Mouse (Mus musculus) embryonic facial prominence, embryonic 13.5 days (tissue): ENCODE data around the gene Prkx. TPM values are rescaled to one million over a fixed set of nuclear protein-coding genes. Genes with fewer than 3 reads are reported as not detected.

Experiments used
- ATAC-seq: fragments of 200-750 bp; cut with Nextera tagmentation; 2 replicates; pipeline ENCODE4 v1.8.0; 2017; ENCODE audit warnings: low read depth; ENCODE audit not compliant: insufficient number of reproducible peaks, insufficient read depth, low FRiP score, low TSS enrichment
- H3K27ac ChIP-seq: fragments of 300-500 bp; sonication (generic); 2 replicates; pipeline ENCODE4 v1.5.1; 2015; ENCODE audit warnings: moderate library complexity, mild to moderate bottlenecking, inconsistent platforms
- H3K27me3 ChIP-seq: fragments of 300-500 bp; sonication (generic); 2 replicates; pipeline ENCODE4 v1.6.1; 2015; ENCODE audit warnings: mild to moderate bottlenecking, inconsistent platforms
- H3K36me3 ChIP-seq: fragments of 300-500 bp; sonication (generic); 2 replicates; pipeline ENCODE4 v1.6.1; 2015; ENCODE audit warnings: mild to moderate bottlenecking, inconsistent platforms
- H3K4me1 ChIP-seq: fragments of 300-500 bp; sonication (generic); 2 replicates; pipeline ENCODE4 v1.6.1; 2015; ENCODE audit warnings: inconsistent platforms
- H3K4me2 ChIP-seq: fragments of 300-500 bp; sonication (generic); 2 replicates; pipeline ENCODE4 v1.6.1; 2015; ENCODE audit warnings: moderate library complexity, mild to moderate bottlenecking, inconsistent platforms
- H3K4me3 ChIP-seq: fragments of 300-500 bp; sonication (generic); 2 replicates; pipeline ENCODE4 v1.5.1; 2015; ENCODE audit warnings: mild to moderate bottlenecking, inconsistent platforms
- H3K9ac ChIP-seq: fragments of 300-500 bp; sonication (generic); 2 replicates; pipeline ENCODE4 v1.6.1; 2015; ENCODE audit warnings: mild to moderate bottlenecking, inconsistent platforms
- H3K9me3 ChIP-seq: fragments of 300-500 bp; sonication (generic); 2 replicates; pipeline ENCODE4 v1.6.1; 2016; ENCODE audit warnings: inconsistent platforms
- WGBS: fragments of 180-500 bp; shearing (Covaris S2); methylation state at CpG from one replicate; pipeline ENCODE4 v1.1.7; 2015; ENCODE audit warnings: mixed read lengths; 5-methylcytosine and 5-hydroxymethylcytosine counted together
- polyA plus RNA-seq: library from polyadenylated mRNA; unstranded; fragments of >200 nt; fragmentation: Nextera tagmentation; extraction: Ambion mirVana; gene quantifications from 2 replicates; pipeline ENCODE4 v1.2.1, GENCODE M21; 2015

The Prkx gene
- polyA plus RNA-seq = 15.0 and 15.5 TPM in 2 replicates

DNA sequence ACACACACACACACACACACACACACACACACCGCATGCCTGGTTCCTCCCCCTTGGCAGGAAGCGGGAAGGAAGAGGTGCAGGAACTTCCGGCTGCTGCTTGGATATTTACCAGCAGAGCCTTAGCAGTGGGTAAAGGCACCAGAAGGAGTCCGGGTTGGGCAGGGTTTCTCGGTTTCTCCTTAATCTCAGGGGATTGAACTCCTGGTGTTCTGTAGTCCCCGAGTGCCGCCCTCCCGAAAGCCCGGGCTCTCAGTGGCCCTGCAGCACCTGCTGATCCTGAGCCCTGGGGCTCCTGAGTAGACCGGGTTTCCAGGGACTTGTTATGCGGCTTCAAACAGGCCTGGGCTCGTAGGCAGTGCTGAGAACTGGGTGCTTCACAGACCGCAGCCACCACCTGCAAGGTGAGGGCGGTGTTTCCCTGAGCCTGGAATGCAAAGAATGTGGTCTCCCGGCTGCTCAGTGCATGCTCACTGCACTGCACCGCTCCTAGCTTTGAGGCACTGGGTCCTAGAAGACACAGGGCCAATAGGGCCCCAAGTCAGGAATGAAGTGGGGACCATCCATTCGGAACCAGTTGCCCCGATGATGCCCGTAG, at the start of gene Prkx:
Prkx (minus strand) TSS at position 41 of the 598 bp plus-strand sequence.
- Histone ChIP-seq H3K4me2 (peak within 1 kb of the TSS; percentile 62), H3K27ac (peak within 1 kb of the TSS; percentile 71), H3K27me3 (no peaks in the 10 kb centered on the region), H3K9ac (peak within 1 kb of the TSS; percentile 74), H3K4me3 (peak within 1 kb of the TSS; percentile 59), H3K9me3 (no peaks in the 10 kb centered on the region), H3K4me1 (peaks cover 3% of the 10 kb centered on the region; the same call in 1 of the 2 replicates), H3K36me3 (no peaks in the 10 kb centered on the region)
- WGBS = 28% methylated on average over 17 of the region's 19 CpGs
- ATAC-seq = peak; percentile 68

GRCm38 (mm10) chrX:77812031-77812430, 16.0 kb upstream of the Prkx start:
- WGBS = 59% methylated on average over 6 of the region's 6 CpGs
- no peak overlapping the region for H3K4me3 ChIP-seq
- no peaks in the 10 kb centered on the region for H3K27me3 ChIP-seq
- no peak for ATAC-seq
- no peak overlapping the region for H3K27ac ChIP-seq
- no peaks in the 10 kb centered on the region for H3K36me3 ChIP-seq
- no peak overlapping the region for H3K4me2 ChIP-seq
- H3K4me1 ChIP-seq = no peaks in the 10 kb centered on the region
- H3K9me3 ChIP-seq = no peaks in the 10 kb centered on the region
- no peak overlapping the region for H3K9ac ChIP-seq

DNA sequence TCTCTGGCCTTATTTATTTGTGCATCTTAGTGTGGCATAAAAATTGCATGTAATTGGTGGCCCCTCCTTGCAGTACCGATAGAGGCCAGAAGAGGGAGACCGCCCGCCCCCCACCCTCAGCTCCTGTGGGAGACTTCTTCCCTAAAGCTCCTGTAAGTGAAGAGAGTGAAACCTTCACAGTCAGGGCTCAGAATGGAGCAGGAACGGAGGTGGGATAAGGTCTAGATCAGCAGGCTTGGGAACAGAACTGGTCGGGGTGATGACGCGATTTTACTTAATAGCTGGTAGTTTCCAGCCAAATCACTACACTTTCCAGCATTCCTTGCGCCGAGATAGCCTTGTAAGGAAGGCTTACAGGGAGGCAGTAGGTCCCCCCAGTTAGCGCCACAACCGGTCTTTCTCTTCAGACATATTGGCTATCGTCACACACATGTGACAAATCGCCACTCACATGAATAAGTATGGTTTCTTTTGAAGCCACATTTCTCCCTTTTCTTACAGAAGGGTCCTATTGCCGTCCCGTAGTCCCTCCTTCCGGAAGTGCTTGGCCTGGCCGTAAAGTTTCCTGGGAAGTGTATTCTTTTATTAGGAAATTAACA, 14.6 kb upstream of the Prkx start:
- H3K27ac ChIP-seq = peak overlapping the region; percentile 58; the same call in 1 of the 2 replicates
- ATAC-seq = no peak
- peak overlapping the region; percentile 42 for H3K4me3 ChIP-seq
- peak overlapping the region; percentile 53 for H3K4me2 ChIP-seq
- H3K4me1 ChIP-seq = no peaks in the 10 kb centered on the region
- H3K36me3 ChIP-seq = no peaks in the 10 kb centered on the region
- H3K27me3 ChIP-seq = no peaks in the 10 kb centered on the region
- H3K9ac ChIP-seq = peak overlapping the region; percentile 55; the same call in 1 of the 2 replicates
- H3K9me3 ChIP-seq = no peaks in the 10 kb centered on the region
- WGBS = 27% methylated on average over 17 of the region's 17 CpGs

GRCm38 (mm10) chrX:77808602-77809001, 12.5 kb upstream of the Prkx start:
- no peak overlapping the region for H3K27ac ChIP-seq
- no peak for ATAC-seq
- H3K36me3 ChIP-seq = no peaks in the 10 kb centered on the region
- H3K27me3 ChIP-seq = no peaks in the 10 kb centered on the region
- H3K9ac ChIP-seq = no peak overlapping the region
- WGBS = 22% methylated on average over 2 of the region's 2 CpGs
- H3K9me3 ChIP-seq = no peaks in the 10 kb centered on the region
- no peak overlapping the region for H3K4me3 ChIP-seq
- no peaks in the 10 kb centered on the region for H3K4me1 ChIP-seq
- no peak overlapping the region for H3K4me2 ChIP-seq

GRCm38 (mm10) chrX:77802293-77802692, 6.2 kb upstream of the Prkx start:
- 79% methylated on average over 2 of the region's 2 CpGs for WGBS
- Histone ChIP-seq H3K4me1 (no peaks in the 10 kb centered on the region), H3K9ac (no peak overlapping the region), H3K27ac (no peak overlapping the region), H3K27me3 (no peaks in the 10 kb centered on the region), H3K9me3 (no peaks in the 10 kb centered on the region), H3K36me3 (no peaks in the 10 kb centered on the region), H3K4me3 (no peak overlapping the region), H3K4me2 (no peak overlapping the region)
- no peak for ATAC-seq

GRCm38 (mm10) chrX:77801543-77801942, 5.5 kb upstream of the Prkx start:
- Histone ChIP-seq H3K4me1 (no peaks in the 10 kb centered on the region), H3K27ac (no peak overlapping the region), H3K36me3 (no peaks in the 10 kb centered on the region), H3K27me3 (no peaks in the 10 kb centered on the region), H3K9ac (no peak overlapping the region), H3K9me3 (no peaks in the 10 kb centered on the region), H3K4me2 (no peak overlapping the region), H3K4me3 (no peak overlapping the region)
- ATAC-seq = no peak
- WGBS = 64% methylated on average over 1 of the region's 1 CpGs

GRCm38 (mm10) chrX:77799554-77799953, 3.5 kb upstream of the Prkx start:
- no peak overlapping the region for H3K9ac ChIP-seq
- H3K4me1 ChIP-seq = no peaks in the 10 kb centered on the region
- no peaks in the 10 kb centered on the region for H3K27me3 ChIP-seq
- WGBS = 78% methylated on average over 3 of the region's 3 CpGs
- H3K4me2 ChIP-seq = no peak overlapping the region
- H3K27ac ChIP-seq = no peak overlapping the region
- H3K4me3 ChIP-seq = no peak overlapping the region
- H3K9me3 ChIP-seq = no peaks in the 10 kb centered on the region
- no peaks in the 10 kb centered on the region for H3K36me3 ChIP-seq
- ATAC-seq = no peak

DNA sequence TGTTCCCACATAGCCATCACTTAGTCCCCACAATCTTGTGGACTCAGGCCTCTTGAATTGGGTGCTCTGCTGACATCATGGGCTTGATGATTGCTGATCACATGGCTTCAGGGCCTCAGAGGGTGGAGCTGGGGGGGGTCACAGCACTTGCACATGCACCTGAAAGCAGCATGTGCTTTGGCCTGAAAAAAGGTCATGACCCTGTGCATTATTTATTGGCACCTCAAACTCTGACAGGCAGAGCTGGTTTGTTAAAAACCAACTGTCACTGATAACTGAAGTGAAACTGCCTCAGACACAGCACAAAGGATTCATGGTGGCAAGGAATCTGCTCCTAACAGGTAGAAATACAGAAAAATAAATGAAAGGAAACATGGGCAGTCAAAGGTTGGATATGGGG, 1.7 kb upstream of the Prkx start:
- H3K27me3 ChIP-seq = no peaks in the 10 kb centered on the region
- H3K4me3 ChIP-seq = no peak overlapping the region
- peaks cover 3% of the 10 kb centered on the region; the same call in 1 of the 2 replicates for H3K4me1 ChIP-seq
- no peak overlapping the region for H3K27ac ChIP-seq
- no peak overlapping the region for H3K9ac ChIP-seq
- no peaks in the 10 kb centered on the region for H3K9me3 ChIP-seq
- no peak for ATAC-seq
- H3K4me2 ChIP-seq = no peak overlapping the region
- H3K36me3 ChIP-seq = no peaks in the 10 kb centered on the region

DNA sequence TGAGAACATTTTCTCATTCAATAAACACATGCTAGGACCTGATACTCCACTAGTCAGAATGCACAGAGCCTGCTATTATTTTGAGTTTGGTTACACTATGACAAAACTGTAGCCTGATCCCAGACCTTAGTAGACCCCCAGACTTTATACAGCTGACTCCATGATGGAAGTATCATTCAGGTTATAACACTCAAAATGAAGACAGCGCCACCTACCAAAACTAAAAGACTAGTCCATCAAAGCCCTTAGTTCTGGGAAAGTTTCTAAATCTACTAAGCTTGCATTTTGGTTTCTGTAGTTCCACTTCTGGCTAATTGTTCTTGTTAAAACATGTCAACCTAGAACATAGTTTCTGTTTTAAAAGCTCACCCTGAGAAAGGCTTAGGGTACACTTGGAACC, 838 bp upstream of the Prkx start:
- Histone ChIP-seq H3K27ac (no peak overlapping the region), H3K4me1 (peaks cover 3% of the 10 kb centered on the region; the same call in 1 of the 2 replicates), H3K9ac (no peak overlapping the region), H3K27me3 (no peaks in the 10 kb centered on the region), H3K36me3 (no peaks in the 10 kb centered on the region), H3K4me2 (peak overlapping the region; percentile 62), H3K9me3 (no peaks in the 10 kb centered on the region), H3K4me3 (no peak overlapping the region)
- 50% methylated on average over 1 of the region's 1 CpGs for WGBS
- ATAC-seq = no peak

DNA sequence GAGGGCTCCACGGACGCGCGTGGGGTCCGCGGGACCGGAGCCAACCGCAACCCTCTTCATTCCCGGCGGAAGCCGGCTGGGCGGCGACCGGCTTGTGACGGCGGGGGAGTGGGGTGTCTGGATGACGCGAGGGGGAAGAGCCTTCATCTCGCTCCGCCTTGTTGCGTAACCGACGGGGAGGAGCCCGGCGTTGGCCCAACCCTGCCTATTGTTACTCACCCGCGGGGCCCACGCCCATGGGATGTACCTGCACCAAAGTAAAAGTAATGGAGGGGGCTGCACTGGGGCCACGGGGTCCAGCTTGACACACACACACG, 262 bp downstream of the Prkx start:
- H3K4me2 ChIP-seq = peak overlapping the region; percentile 62
- H3K27ac ChIP-seq = peak overlapping the region; percentile 71
- peak; percentile 93 for ATAC-seq
- peak overlapping the region; percentile 59 for H3K4me3 ChIP-seq
- peak overlapping the region; percentile 74 for H3K9ac ChIP-seq
- H3K9me3 ChIP-seq = no peaks in the 10 kb centered on the region
- WGBS = 19% methylated on average over 23 of the region's 30 CpGs
- H3K36me3 ChIP-seq = no peaks in the 10 kb centered on the region
- no peaks in the 10 kb centered on the region for H3K27me3 ChIP-seq
- peaks cover 3% of the 10 kb centered on the region; the same call in 1 of the 2 replicates for H3K4me1 ChIP-seq

DNA sequence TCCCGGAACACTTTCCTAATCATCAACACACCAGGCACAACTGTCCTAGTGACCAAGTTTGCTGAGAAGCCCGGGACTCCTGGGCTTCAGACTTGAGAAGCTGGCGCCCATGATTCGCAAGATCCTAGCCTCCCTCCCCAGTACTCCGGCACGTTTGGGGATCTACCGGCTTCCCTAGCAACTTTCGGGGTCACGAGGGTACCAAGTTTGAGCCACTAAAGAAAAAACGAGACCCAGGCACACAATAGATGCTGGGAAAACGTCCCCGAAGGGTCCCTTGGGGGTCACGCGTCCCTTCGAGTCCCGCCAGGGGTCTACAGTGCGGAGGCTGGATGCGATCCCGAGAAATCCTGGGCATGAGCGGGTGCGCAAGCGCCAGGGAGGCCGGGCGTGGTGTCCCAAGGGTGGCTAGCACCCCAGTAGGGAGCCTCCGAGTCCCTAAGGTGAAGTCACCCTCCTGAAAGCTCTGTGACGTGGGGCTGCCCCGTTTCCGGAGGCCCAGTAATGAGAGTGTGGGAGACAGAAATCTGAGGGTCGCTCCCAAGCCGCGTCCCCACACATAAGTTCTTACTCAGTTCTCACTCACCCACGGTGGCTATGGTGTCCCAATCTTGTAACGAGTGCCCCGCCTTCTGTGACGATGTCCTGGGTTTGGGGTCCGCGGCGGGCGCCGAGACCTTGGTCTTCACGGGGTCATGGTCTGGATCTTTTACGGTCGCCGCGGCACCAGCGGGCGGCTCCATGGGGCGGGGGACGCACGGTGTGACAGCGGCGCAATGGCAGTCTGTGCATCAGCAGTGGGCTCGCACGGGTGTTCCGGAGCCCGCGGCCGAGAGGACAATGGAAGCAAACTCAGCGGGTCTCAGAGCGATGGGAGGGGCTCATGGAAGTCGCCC, 868 bp downstream of the Prkx start:
- ATAC-seq = peak; percentile 63
- Histone ChIP-seq H3K36me3 (no peaks in the 10 kb centered on the region), H3K4me3 (peak overlapping the region; percentile 59), H3K4me2 (peak overlapping the region; percentile 62), H3K4me1 (peaks cover 3% of the 10 kb centered on the region; the same call in 1 of the 2 replicates), H3K9ac (peak overlapping the region; percentile 74), H3K27ac (peak overlapping the region; percentile 22; the same call in 1 of the 2 replicates), H3K27me3 (no peaks in the 10 kb centered on the region), H3K9me3 (no peaks in the 10 kb centered on the region)
- WGBS = 27% methylated on average over 61 of the region's 61 CpGs
